Mouse (Mus musculus): ENCODE data around the gene Scyl3. TPM values are rescaled to one million over a fixed set of nuclear protein-coding genes. Genes with fewer than 3 reads are reported as not detected.
A peak's percentile ranks its signal among the peaks of the same experiment; 100 is the strongest.

The Scyl3 gene
- 9.6 and 11.5 TPM in 2 replicates for polyA plus RNA-seq (2015; fragmentation: Nextera tagmentation; extraction: Ambion mirVana)

DNA sequence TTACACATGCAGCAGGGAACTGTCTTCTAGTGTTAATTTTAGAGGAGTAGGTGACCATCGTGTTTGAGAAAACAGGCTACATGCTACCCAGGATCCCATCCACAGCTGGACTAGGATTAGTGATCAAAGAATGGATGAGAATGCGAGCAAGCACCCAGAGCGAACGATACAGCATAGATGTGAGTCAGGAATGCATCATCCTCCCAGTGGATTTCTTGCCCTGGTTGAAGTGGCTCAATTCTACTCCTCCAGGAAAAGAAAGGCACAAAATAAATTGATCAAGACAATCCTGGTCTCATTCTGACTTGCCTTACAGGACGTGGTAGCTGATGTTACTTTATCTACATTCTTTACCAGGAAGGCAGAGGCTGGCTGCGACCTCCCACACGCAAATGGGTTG is at the start of gene Scyl3:
Scyl3 (plus strand) TSS at position 255 of the 400 bp plus-strand sequence.
- Histone ChIP-seq H3K9me3 (replicated peaks) (no peaks in the 10 kb centered on the region), H3K4me3 (peak within 1 kb of the TSS; percentile 87), H3K27ac (peak within 1 kb of the TSS; percentile 79), H3K4me2 (peak within 1 kb of the TSS; percentile 74), H3K9ac (peak within 1 kb of the TSS; percentile 94), H3K4me1 (replicated peaks) (peaks cover 14% of the 10 kb centered on the region), H3K27me3 (no peaks in the 10 kb centered on the region), H3K36me3 (peaks cover 5% of the 10 kb centered on the region; the same call in 1 of the 2 replicates)
- ATAC-seq (replicated peaks; ENCODE audit: insufficient number of reproducible peaks, insufficient read depth, low FRiP score, low read depth): no peak
- 69% methylated on average over 7 of the region's 7 CpGs for WGBS

- Histone ChIP-seq H3K9me3 (replicated peaks) (no peaks in the 10 kb centered on the region), H3K27ac (no peak overlapping the region), H3K27me3 (no peaks in the 10 kb centered on the region), H3K4me3 (no peak overlapping the region), H3K36me3 (no peaks in the 10 kb centered on the region), H3K9ac (no peak overlapping the region), H3K4me1 (replicated peaks) (no peaks in the 10 kb centered on the region), H3K4me2 (no peak overlapping the region)
- ATAC-seq (replicated peaks; ENCODE audit: insufficient number of reproducible peaks, insufficient read depth, low FRiP score, low read depth): no peak
Observed at GRCm38 (mm10) chr1:163889629-163890028, 39.3 kb upstream of the Scyl3 start.

GRCm38 (mm10) chr1:163893294-163893693 is 35.6 kb upstream of the Scyl3 start:
- no peaks in the 10 kb centered on the region for H3K4me1 ChIP-seq (replicated peaks)
- no peak for ATAC-seq (replicated peaks; ENCODE audit: insufficient number of reproducible peaks, insufficient read depth, low FRiP score, low read depth)
- 85% methylated on average over 5 of the region's 5 CpGs for WGBS
- no peaks in the 10 kb centered on the region for H3K36me3 ChIP-seq
- no peak overlapping the region for H3K4me3 ChIP-seq
- no peak overlapping the region for H3K4me2 ChIP-seq
- no peaks in the 10 kb centered on the region for H3K27me3 ChIP-seq
- no peak overlapping the region for H3K9ac ChIP-seq
- H3K27ac ChIP-seq: no peak overlapping the region
- H3K9me3 ChIP-seq (replicated peaks): no peaks in the 10 kb centered on the region

GRCm38 (mm10) chr1:163893774-163894527 is 34.9 kb upstream of the Scyl3 start:
- no peaks in the 10 kb centered on the region for H3K27me3 ChIP-seq
- H3K4me2 ChIP-seq: no peak overlapping the region
- no peak overlapping the region for H3K27ac ChIP-seq
- no peaks in the 10 kb centered on the region for H3K9me3 ChIP-seq (replicated peaks)
- H3K4me1 ChIP-seq (replicated peaks): no peaks in the 10 kb centered on the region
- no peak overlapping the region for H3K4me3 ChIP-seq
- H3K9ac ChIP-seq: no peak overlapping the region
- 81% methylated on average over 11 of the region's 11 CpGs for WGBS
- no peak for ATAC-seq (replicated peaks; ENCODE audit: insufficient number of reproducible peaks, insufficient read depth, low FRiP score, low read depth)
- no peaks in the 10 kb centered on the region for H3K36me3 ChIP-seq

DNA sequence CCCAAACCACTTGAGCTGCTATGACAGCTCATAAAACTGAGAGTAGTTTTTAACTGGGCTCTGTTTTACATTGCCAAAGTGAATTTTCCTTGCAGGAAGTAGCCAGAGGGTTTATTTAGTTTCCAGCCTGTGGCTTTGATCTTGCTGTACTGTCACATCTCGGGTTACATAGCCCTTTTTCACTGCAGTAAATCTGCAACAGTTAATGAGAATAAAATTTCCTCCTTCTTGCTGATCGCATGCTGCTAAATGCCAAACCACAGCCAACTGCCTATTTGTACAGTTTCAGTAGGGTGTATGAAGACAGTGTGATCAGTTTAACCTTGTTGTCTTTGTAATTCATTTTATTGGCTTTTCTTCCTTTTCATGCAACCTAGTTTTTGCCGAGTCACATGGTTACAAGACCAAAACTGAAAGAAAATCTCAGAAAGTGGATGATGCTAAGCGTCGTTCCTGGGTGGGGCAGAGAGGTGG is 30.6 kb upstream of the Scyl3 start:
- H3K36me3 ChIP-seq: no peaks in the 10 kb centered on the region
- no peak overlapping the region for H3K4me3 ChIP-seq
- no peaks in the 10 kb centered on the region for H3K4me1 ChIP-seq (replicated peaks)
- H3K27ac ChIP-seq: no peak overlapping the region
- H3K4me2 ChIP-seq: no peak overlapping the region
- WGBS: 58% methylated on average over 5 of the region's 5 CpGs
- no peaks in the 10 kb centered on the region for H3K9me3 ChIP-seq (replicated peaks)
- no peaks in the 10 kb centered on the region for H3K27me3 ChIP-seq
- no peak for ATAC-seq (replicated peaks; ENCODE audit: insufficient number of reproducible peaks, insufficient read depth, low FRiP score, low read depth)
- no peak overlapping the region for H3K9ac ChIP-seq

DNA sequence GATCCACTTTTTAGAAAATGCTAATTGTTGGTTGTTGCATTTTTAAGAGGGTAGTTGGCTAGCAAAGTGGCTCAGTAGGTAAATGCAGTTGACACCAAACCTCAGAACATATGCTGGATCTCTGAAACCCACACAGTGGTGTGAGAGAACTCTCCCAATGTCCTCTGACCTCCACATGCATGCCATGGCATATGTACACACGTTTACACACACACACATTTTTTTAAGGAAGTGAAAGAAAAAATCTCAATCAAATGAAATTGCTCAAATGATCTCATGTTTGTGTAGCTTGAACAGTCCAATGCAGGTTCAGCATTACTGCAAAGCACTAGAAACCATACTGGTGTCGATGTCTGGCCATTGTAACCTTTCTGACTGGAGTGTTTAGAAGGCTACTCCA is 29.3 kb upstream of the Scyl3 start:
- Histone ChIP-seq H3K36me3 (no peaks in the 10 kb centered on the region), H3K4me3 (no peak overlapping the region), H3K4me1 (replicated peaks) (no peaks in the 10 kb centered on the region), H3K9me3 (replicated peaks) (no peaks in the 10 kb centered on the region), H3K27me3 (no peaks in the 10 kb centered on the region), H3K27ac (no peak overlapping the region), H3K4me2 (no peak overlapping the region), H3K9ac (no peak overlapping the region)
- WGBS: 83% methylated on average over 2 of the region's 2 CpGs
- no peak for ATAC-seq (replicated peaks; ENCODE audit: insufficient number of reproducible peaks, insufficient read depth, low FRiP score, low read depth)

DNA sequence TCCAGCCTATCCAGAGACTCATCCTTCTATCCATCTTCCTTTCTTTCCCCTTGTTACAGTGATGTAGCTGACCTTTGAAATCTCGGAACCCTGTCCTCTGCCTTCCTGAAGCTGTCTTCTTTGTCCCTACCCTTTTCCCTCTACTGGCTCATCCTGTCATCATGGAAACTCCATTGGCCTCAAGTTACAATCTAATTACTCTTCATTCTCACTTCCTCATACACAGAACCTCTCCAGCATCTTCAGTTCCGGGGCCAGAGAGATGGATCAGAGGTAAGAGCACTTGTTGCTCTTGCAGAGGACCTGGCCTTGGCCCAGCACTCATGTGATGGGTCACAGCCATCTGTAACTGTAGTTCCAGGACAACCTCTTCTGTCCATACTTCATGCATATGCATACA is 28.7 kb upstream of the Scyl3 start:
- no peaks in the 10 kb centered on the region for H3K27me3 ChIP-seq
- 84% methylated on average over 2 of the region's 2 CpGs for WGBS
- no peaks in the 10 kb centered on the region for H3K4me1 ChIP-seq (replicated peaks)
- no peak overlapping the region for H3K4me2 ChIP-seq
- H3K27ac ChIP-seq: no peak overlapping the region
- no peaks in the 10 kb centered on the region for H3K9me3 ChIP-seq (replicated peaks)
- no peak overlapping the region for H3K4me3 ChIP-seq
- ATAC-seq (replicated peaks; ENCODE audit: insufficient number of reproducible peaks, insufficient read depth, low FRiP score, low read depth): no peak
- H3K36me3 ChIP-seq: no peaks in the 10 kb centered on the region
- H3K9ac ChIP-seq: no peak overlapping the region

DNA sequence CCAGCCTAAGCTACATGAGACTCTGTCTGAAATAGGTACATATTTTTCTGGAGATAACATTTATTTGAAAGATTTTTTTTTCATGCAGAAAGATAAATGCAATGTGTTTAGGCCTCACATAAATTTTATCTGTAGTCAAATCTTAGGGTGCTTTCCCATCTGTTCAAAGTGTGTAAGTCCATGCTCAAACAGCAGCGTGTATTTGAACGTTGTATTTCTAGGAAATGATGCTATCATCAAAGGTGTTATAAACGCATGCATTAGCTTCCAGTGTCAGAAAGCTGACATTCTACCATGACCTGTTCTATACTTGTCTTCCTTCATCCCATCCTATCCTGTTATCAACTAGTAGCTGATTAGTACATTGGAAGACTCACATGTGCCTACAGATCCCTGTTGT is 25.5 kb upstream of the Scyl3 start:
- no peak overlapping the region for H3K4me2 ChIP-seq
- WGBS: 80% methylated on average over 3 of the region's 3 CpGs
- H3K27me3 ChIP-seq: no peaks in the 10 kb centered on the region
- H3K4me3 ChIP-seq: no peak overlapping the region
- H3K9ac ChIP-seq: no peak overlapping the region
- H3K9me3 ChIP-seq (replicated peaks): no peaks in the 10 kb centered on the region
- H3K4me1 ChIP-seq (replicated peaks): no peaks in the 10 kb centered on the region
- no peak for ATAC-seq (replicated peaks; ENCODE audit: insufficient number of reproducible peaks, insufficient read depth, low FRiP score, low read depth)
- H3K27ac ChIP-seq: no peak overlapping the region
- no peaks in the 10 kb centered on the region for H3K36me3 ChIP-seq

DNA sequence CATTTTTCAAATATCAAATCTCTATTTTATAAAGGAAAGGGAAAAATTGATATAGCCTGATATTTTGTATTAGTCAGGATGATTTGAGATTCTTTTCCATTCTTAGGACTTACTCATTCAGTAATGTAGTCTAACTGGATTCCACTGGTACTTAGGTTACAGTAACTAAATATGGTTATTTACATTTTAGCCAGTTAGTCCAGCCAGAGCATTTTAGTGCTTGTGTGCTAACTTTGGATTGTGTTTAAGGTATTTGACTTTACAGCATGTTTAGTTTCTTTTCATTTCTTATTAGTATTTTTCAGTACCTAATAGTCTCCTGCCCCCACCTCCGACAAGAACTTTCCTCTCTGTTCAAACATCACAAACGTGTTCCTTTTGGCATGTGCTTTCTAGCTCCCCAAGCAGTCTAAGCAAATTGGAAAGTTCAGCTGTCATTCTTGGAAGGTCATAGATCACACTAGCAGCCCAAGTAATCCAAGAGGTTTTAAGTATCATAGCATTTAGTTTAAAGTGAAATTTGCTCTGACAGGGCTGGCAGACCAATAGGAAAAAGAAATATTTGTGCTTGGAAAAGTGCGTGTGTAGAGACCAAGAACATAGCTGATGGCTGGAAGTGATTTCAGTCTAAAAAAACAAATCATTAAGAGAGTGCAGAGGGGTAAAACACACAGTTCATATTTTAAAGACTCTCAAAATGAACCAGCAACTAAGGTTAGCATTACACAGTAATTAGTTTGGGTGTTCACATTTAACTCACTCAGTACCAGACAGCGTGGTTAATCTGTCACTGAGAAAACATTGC is 21.7 kb upstream of the Scyl3 start:
- Histone ChIP-seq H3K27me3 (no peaks in the 10 kb centered on the region), H3K9ac (no peak overlapping the region), H3K4me1 (replicated peaks) (no peaks in the 10 kb centered on the region), H3K9me3 (replicated peaks) (no peaks in the 10 kb centered on the region), H3K36me3 (no peaks in the 10 kb centered on the region), H3K4me3 (no peak overlapping the region), H3K27ac (no peak overlapping the region), H3K4me2 (no peak overlapping the region)
- 59% methylated on average over 4 of the region's 4 CpGs for WGBS
- no peak for ATAC-seq (replicated peaks; ENCODE audit: insufficient number of reproducible peaks, insufficient read depth, low FRiP score, low read depth)

DNA sequence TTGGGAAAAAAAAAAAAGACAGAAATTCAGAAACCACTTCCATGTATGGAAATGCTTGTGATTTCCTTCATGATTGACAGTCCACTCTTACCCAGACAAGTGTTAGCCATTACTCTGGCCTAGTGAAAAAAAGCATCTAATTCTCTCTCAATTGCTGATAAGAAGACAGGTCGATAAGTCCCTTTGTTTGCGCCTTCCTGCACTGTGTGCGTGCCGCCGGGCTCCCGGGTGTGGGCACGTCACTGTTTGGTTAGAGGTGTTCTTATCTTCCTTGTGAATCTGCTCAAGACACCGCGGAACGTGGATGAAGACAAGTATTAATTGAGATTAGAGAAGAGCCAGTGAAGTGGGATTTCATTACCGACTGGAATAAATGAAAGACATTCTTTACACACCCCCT is 20.5 kb upstream of the Scyl3 start:
- no peaks in the 10 kb centered on the region for H3K36me3 ChIP-seq
- no peak overlapping the region for H3K27ac ChIP-seq
- H3K27me3 ChIP-seq: no peaks in the 10 kb centered on the region
- H3K4me2 ChIP-seq: no peak overlapping the region
- no peaks in the 10 kb centered on the region for H3K4me1 ChIP-seq (replicated peaks)
- H3K9me3 ChIP-seq (replicated peaks): no peaks in the 10 kb centered on the region
- no peak overlapping the region for H3K4me3 ChIP-seq
- 30% methylated on average over 11 of the region's 11 CpGs for WGBS
- ATAC-seq (replicated peaks; ENCODE audit: insufficient number of reproducible peaks, insufficient read depth, low FRiP score, low read depth): no peak
- no peak overlapping the region for H3K9ac ChIP-seq

DNA sequence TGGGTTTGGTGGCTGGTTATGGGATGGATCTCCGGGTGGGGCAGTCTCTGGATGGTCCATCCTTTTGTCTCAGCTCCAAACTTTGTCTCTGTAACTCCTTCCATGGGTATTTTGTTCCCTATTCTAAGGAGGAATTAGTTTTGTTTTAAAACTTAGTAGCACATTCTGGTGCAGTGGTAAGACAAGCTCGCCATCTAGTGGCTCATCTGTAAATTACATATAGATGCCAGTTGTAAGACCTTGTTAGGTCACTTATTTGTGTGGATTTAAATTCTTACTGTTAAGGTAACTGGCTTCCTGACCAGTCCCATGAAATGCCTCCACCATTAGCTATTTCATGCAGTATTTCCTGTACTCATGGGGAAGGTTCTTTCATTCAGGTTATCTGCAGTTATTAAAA is 18.6 kb upstream of the Scyl3 start:
- Histone ChIP-seq H3K27me3 (no peaks in the 10 kb centered on the region), H3K9ac (no peak overlapping the region), H3K9me3 (replicated peaks) (no peaks in the 10 kb centered on the region), H3K4me3 (no peak overlapping the region), H3K36me3 (no peaks in the 10 kb centered on the region), H3K4me1 (replicated peaks) (no peaks in the 10 kb centered on the region), H3K4me2 (no peak overlapping the region), H3K27ac (no peak overlapping the region)
- 2% methylated on average over 2 of the region's 2 CpGs for WGBS
- no peak for ATAC-seq (replicated peaks; ENCODE audit: insufficient number of reproducible peaks, insufficient read depth, low FRiP score, low read depth)
